Mouse (Mus musculus) MEL (cell line): Measurements from ENCODE around the gene Macrod2. TPM values are rescaled to one million over a fixed set of nuclear protein-coding genes. Genes with fewer than 3 reads are reported as not detected.

Experiments used
- DNase-seq: peaks from one replicate; pipeline ENCODE4 v3.0.0; 2011; ENCODE audit warnings: low read depth, low spot score
- H3K27ac ChIP-seq: 2 replicates; pipeline ENCODE4 v1.5.1; 2012; ENCODE audit warnings: low read depth, mild to moderate bottlenecking, control low read depth, low read length, moderate library complexity; ENCODE audit not compliant: control insufficient read depth
- H3K27me3 ChIP-seq, 2 experiments: fragments of 150-350 bp in 1 of 2; sonication (generic) in 1 of 2; 2 replicates each; pipeline ENCODE4 v1.6.1; 2012; ENCODE audit warnings: low read length in 2 of 2, mild to moderate bottlenecking in 2 of 2, improper control_type of control experiment in 1 of 2, moderate library complexity in 1 of 2; ENCODE audit not compliant: insufficient read depth in 2 of 2, control insufficient read depth in 1 of 2
- H3K36me3 ChIP-seq, 2 experiments: 2 replicates each; pipeline ENCODE4 v1.6.1; 2012 to 2014; ENCODE audit warnings: low read length in 2 of 2, improper control_type of control experiment in 1 of 2, inconsistent platforms in 1 of 2, mild to moderate bottlenecking in 1 of 2; ENCODE audit not compliant: insufficient read depth in 2 of 2, control insufficient read depth in 1 of 2
- H3K4me1 ChIP-seq, 2 experiments: fragments of 150-350 bp in 1 of 2; sonication (generic) in 1 of 2; 2 replicates each; pipeline ENCODE4 v1.6.1; 2012; ENCODE audit warnings: low read length in 2 of 2, improper control_type of control experiment in 1 of 2, mild to moderate bottlenecking in 1 of 2; ENCODE audit not compliant: insufficient read depth in 2 of 2, control insufficient read depth in 1 of 2
- H3K4me3 ChIP-seq, 2 experiments: fragments of 150-350 bp in 1 of 2; sonication (generic) in 1 of 2; 2 replicates each; pipeline ENCODE4 v1.5.1; 2012; ENCODE audit warnings: low read depth in 2 of 2, low read length in 2 of 2, mild to moderate bottlenecking in 2 of 2, moderate library complexity in 2 of 2, control low read depth in 1 of 2, improper control_type of control experiment in 1 of 2; ENCODE audit not compliant: control insufficient read depth in 1 of 2, insufficient read depth in 1 of 2
- H3K79me2 ChIP-seq: 2 replicates; pipeline ENCODE4 v1.6.1; 2012; ENCODE audit warnings: mild to moderate bottlenecking, low read length, moderate library complexity; ENCODE audit not compliant: control insufficient read depth, poor library complexity, insufficient read depth
- H3K9ac ChIP-seq: 2 replicates; pipeline ENCODE4 v1.6.1; 2012; ENCODE audit warnings: low read depth, mild to moderate bottlenecking, control low read depth, low read length, moderate library complexity; ENCODE audit not compliant: control insufficient read depth, poor library complexity, severe bottlenecking
- H3K9me3 ChIP-seq: fragments of 150-350 bp; sonication (generic); replicated peaks from 2 replicates; pipeline ENCODE4 v1.6.1; 2012; ENCODE audit warnings: mild to moderate bottlenecking, low read length, improper control_type of control experiment, moderate library complexity; ENCODE audit not compliant: insufficient read depth
- BHLHE40 ChIP-seq: IDR thresholded peaks from 2 replicates; pipeline ENCODE4 v1.6.1; 2012; ENCODE audit warnings: low read depth, mild to moderate bottlenecking, inconsistent platforms, low read length, improper control_type of control experiment, borderline replicate concordance
- CHD1 ChIP-seq: IDR thresholded peaks from 2 replicates; pipeline ENCODE4 v1.6.1; 2012; ENCODE audit warnings: low read depth, mild to moderate bottlenecking, inconsistent platforms, low read length, improper control_type of control experiment
- E2F4 ChIP-seq: IDR thresholded peaks from 2 replicates; pipeline ENCODE4 v1.6.1; 2011; ENCODE audit warnings: low read depth, low read length, improper control_type of control experiment, borderline replicate concordance
- ELF1 ChIP-seq: IDR thresholded peaks from 2 replicates; pipeline ENCODE4 v1.6.1; 2014; ENCODE audit warnings: low read depth, mild to moderate bottlenecking, inconsistent platforms, low read length, improper control_type of control experiment, moderate library complexity
- ETS1 ChIP-seq: IDR thresholded peaks from 2 replicates; pipeline ENCODE4 v1.6.1; 2012; ENCODE audit warnings: low read depth, mild to moderate bottlenecking, inconsistent platforms, low read length, improper control_type of control experiment, moderate library complexity
- GATA1 ChIP-seq: IDR thresholded peaks from 2 replicates; pipeline ENCODE4 v1.6.1; 2011; ENCODE audit warnings: low read depth, low read length, improper control_type of control experiment
- HCFC1 ChIP-seq: IDR thresholded peaks from 2 replicates; pipeline ENCODE4 v1.6.1; 2012; ENCODE audit warnings: low read depth, mild to moderate bottlenecking, inconsistent platforms, low read length, improper control_type of control experiment, moderate library complexity
- KAT2A ChIP-seq: conservative IDR thresholded peaks from 2 replicates; pipeline ENCODE4 v1.6.1; 2012; ENCODE audit warnings: low read depth, low read length, improper control_type of control experiment, inconsistent platforms
- MAFK ChIP-seq: IDR thresholded peaks from 2 replicates; pipeline ENCODE4 v1.6.1; 2011; ENCODE audit warnings: low read depth, mild to moderate bottlenecking, low read length, improper control_type of control experiment, borderline replicate concordance
- MAX ChIP-seq: IDR thresholded peaks from 2 replicates; pipeline ENCODE4 v1.6.1; 2011; ENCODE audit warnings: low read length, improper control_type of control experiment
- MAZ ChIP-seq: IDR thresholded peaks from 2 replicates; pipeline ENCODE4 v1.6.1; 2012; ENCODE audit warnings: low read depth, mild to moderate bottlenecking, inconsistent platforms, low read length, improper control_type of control experiment
- MYB ChIP-seq: IDR thresholded peaks from 2 replicates; pipeline ENCODE4 v1.6.1; 2011; ENCODE audit warnings: mild to moderate bottlenecking, low read depth, low read length, improper control_type of control experiment
- NELFE ChIP-seq: IDR thresholded peaks from 2 replicates; pipeline ENCODE4 v1.6.1; 2011; ENCODE audit warnings: low read depth, low read length, improper control_type of control experiment
- POLR2A ChIP-seq, 2 experiments: IDR thresholded peaks; 2 replicates each; pipeline ENCODE4 v1.6.1; 2011 to 2012; ENCODE audit warnings: low read length in 2 of 2, mild to moderate bottlenecking in 2 of 2, control low read depth in 1 of 2, improper control_type of control experiment in 1 of 2, low read depth in 1 of 2, moderate library complexity in 1 of 2; ENCODE audit not compliant: control insufficient read depth in 1 of 2, insufficient read depth in 1 of 2, poor library complexity in 1 of 2
- POLR2AphosphoS5 ChIP-seq: IDR thresholded peaks from 2 replicates; pipeline ENCODE4 v1.6.1; 2012; ENCODE audit warnings: low read depth, borderline replicate concordance, mild to moderate bottlenecking, inconsistent platforms, low read length, moderate library complexity, mixed read lengths
- RCOR1 ChIP-seq: IDR thresholded peaks from 2 replicates; pipeline ENCODE4 v1.6.1; 2012; ENCODE audit warnings: low read depth, mild to moderate bottlenecking, inconsistent platforms, low read length, improper control_type of control experiment
- TAL1 ChIP-seq: IDR thresholded peaks from 2 replicates; pipeline ENCODE4 v1.6.1; 2012; ENCODE audit warnings: mild to moderate bottlenecking, inconsistent platforms, low read length, moderate library complexity, mixed read lengths
- TCF12 ChIP-seq: IDR thresholded peaks from 2 replicates; pipeline ENCODE4 v1.6.1; 2014; ENCODE audit warnings: low read depth, mild to moderate bottlenecking, inconsistent platforms, low read length, improper control_type of control experiment, moderate library complexity
- UBTF ChIP-seq: IDR thresholded peaks from 2 replicates; pipeline ENCODE4 v1.6.1; 2012; ENCODE audit warnings: low read depth, mild to moderate bottlenecking, inconsistent platforms, low read length, improper control_type of control experiment, moderate library complexity, borderline replicate concordance; ENCODE audit not compliant: insufficient read depth
- USF1 ChIP-seq: IDR thresholded peaks from 2 replicates; pipeline ENCODE4 v1.6.1; 2014; ENCODE audit warnings: low read depth, mild to moderate bottlenecking, inconsistent platforms, low read length, improper control_type of control experiment, moderate library complexity
- ZC3H11A ChIP-seq: IDR thresholded peaks from 2 replicates; pipeline ENCODE4 v1.6.1; 2012; ENCODE audit warnings: low read depth, mild to moderate bottlenecking, inconsistent platforms, low read length, improper control_type of control experiment
- ZMIZ1 ChIP-seq: IDR thresholded peaks from 2 replicates; pipeline ENCODE4 v1.6.1; 2012; ENCODE audit warnings: low read depth, mild to moderate bottlenecking, inconsistent platforms, low read length, improper control_type of control experiment, moderate library complexity
- ZNF384 ChIP-seq: IDR thresholded peaks from 2 replicates; pipeline ENCODE4 v1.6.1; 2012; ENCODE audit warnings: low read depth, mild to moderate bottlenecking, inconsistent platforms, low read length, improper control_type of control experiment
- polyA plus RNA-seq, 2 experiments: library from polyadenylated mRNA; stranded (reverse) in 1 of 2; unstranded in 1 of 2; fragments of >175 nt in 1 of 2; fragments of >200 nt in 1 of 2; gene quantifications; 2 replicates each; pipeline versions ENCODE4 v1.2.1 to v1.2.4; 2012; ENCODE audit warnings: low replicate concordance in 2 of 2, low read depth in 1 of 2; ENCODE audit not compliant: insufficient read length in 2 of 2, insufficient read depth in 1 of 2, missing spikeins in 1 of 2
- total RNA-seq: library from RNA; depleted of rRNA; stranded (reverse); fragments of 300-350 nt; gene quantifications from 2 replicates; pipeline ENCODE4 v1.2.3, GENCODE M21; 2012

Macrod2 gene
- total and polyA plus RNA-seq, 3 experiments, result not detected

DNA sequence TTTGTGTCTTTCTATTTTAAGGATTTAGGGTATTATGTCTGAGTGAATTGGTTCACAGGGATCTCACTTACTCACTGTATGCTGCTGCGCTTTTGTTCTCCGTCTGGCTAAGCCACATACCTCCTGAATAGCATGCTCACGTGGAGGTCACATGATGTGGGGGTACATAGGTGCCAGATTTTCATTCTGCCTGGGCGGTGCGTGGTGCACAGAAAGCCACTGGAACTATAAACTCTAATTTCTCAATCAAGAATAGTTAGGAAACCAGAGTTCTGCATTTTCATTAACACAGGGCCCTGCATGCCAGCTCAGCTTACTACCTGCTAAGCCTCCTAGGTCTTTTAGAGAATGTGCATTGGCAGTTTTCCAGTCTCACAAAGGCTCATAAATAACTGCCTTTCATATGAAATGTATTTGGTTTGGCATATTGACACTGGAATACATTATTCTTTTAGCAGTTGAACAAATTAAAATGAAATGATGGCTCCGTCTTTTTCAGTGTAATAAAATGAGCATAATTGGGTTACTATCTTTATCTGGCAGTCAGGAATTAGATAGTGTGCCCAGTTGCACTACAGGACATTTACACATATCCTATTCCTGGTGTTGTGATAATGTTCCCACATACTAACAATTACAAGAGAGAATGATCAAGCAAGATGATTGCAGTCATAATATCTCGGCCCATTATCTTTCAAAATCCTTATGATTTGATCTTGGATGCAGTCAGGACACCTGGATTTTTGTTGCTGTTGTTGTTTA lies 757.1 kb downstream of the Macrod2 start:
- Histone ChIP-seq H3K4me3 (no peak overlapping the region), H3K9ac (no peak overlapping the region), H3K4me1 (no peaks in the 10 kb centered on the region), H3K9me3 (no peaks in the 10 kb centered on the region), H3K36me3 (no peaks in the 10 kb centered on the region), H3K27me3 (no peaks in the 10 kb centered on the region), H3K79me2 (no peaks in the 10 kb centered on the region), H3K27ac (no peak overlapping the region)
- TF ChIP-seq ZC3H11A (no peak), ETS1 (no peak), UBTF (no peak), POLR2AphosphoS5 (no peak), ELF1 (no peak), POLR2A (IDR thresholded peaks at IDR 0.05; ENCODE audit: control insufficient read depth in 1 of 2, insufficient read depth in 1 of 2, low read depth in 1 of 2, low read length in 2 of 2, poor library complexity in 1 of 2) (no peak), ZNF384 (no peak), CHD1 (no peak), TCF12 (no peak), NELFE (no peak), GATA1 (no peak), E2F4 (no peak), HCFC1 (no peak), BHLHE40 (no peak), KAT2A (no peak), ZMIZ1 (no peak)
- DNase-seq, result no peak

DNA sequence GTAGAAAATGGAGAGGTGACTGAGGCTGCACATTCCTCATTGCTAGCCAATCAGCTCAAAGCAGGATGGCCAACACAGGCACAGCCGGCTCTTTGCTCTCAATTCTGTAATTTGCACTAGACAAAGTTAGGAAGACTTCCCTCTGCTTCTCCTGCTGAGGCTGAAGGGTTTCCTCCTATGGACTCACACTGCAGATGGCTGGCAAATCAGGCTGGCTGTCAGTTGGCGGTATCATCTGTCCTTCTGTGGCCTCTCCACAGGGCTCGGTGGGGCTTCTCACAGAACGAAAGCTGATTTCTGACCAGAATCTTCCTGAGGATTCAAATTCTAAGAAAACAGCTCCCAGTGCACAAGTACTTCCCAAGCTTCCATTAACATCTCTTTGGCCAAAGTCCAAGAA lies 760.9 kb downstream of the Macrod2 start:
- Histone ChIP-seq H3K79me2 (no peaks in the 10 kb centered on the region), H3K36me3 (no peaks in the 10 kb centered on the region), H3K4me1 (no peaks in the 10 kb centered on the region), H3K27ac (no peak overlapping the region), H3K27me3 (no peaks in the 10 kb centered on the region), H3K9ac (no peak overlapping the region), H3K9me3 (no peaks in the 10 kb centered on the region), H3K4me3 (no peak overlapping the region)
- no peak for DNase-seq
- TF ChIP-seq MAZ (no peak), RCOR1 (no peak), MYB (no peak), KAT2A (no peak), USF1 (no peak), MAFK (no peak), HCFC1 (no peak), ZC3H11A (no peak), TAL1 (no peak), ZMIZ1 (no peak), MAX (no peak), BHLHE40 (no peak)
